Mouse (Mus musculus) midbrain, postnatal 0 days (tissue): ENCODE results near the gene Neto2. TPM values are rescaled to one million over a fixed set of nuclear protein-coding genes. Genes with fewer than 3 reads are reported as not detected.

Source experiments
- ATAC-seq: fragments of 200-750 bp; cut with Nextera tagmentation; 2 replicates; pipeline ENCODE4 v1.8.0; 2017; ENCODE audit warnings: moderate number of reproducible peaks, mild to moderate bottlenecking, moderate TSS enrichment, moderate library complexity; ENCODE audit not compliant: low FRiP score
- DNase-seq: peaks from one replicate; pipeline ENCODE4 v3.0.0-alpha.2; 2015; ENCODE audit warnings: low spot score
- H3K27ac ChIP-seq: fragments of 300-500 bp; sonication (generic); 2 replicates; pipeline ENCODE4 v1.5.1; 2014; ENCODE audit warnings: low read depth, mild to moderate bottlenecking, low read length, mixed read lengths
- H3K27me3 ChIP-seq: fragments of 300-500 bp; sonication (generic); 2 replicates; pipeline ENCODE4 v1.6.1; 2014; ENCODE audit warnings: low read length, control low read depth, mixed read lengths; ENCODE audit not compliant: insufficient read depth
- H3K36me3 ChIP-seq: fragments of 300-500 bp; sonication (generic); 2 replicates; pipeline ENCODE4 v1.6.1; 2014; ENCODE audit warnings: low read length, control low read depth, mixed read lengths; ENCODE audit not compliant: insufficient read depth
- H3K4me1 ChIP-seq: fragments of 300-500 bp; sonication (generic); 2 replicates; pipeline ENCODE4 v1.6.1; 2014; ENCODE audit warnings: mild to moderate bottlenecking, control low read depth, antibody characterized with exemption, low read length, mixed read lengths; ENCODE audit not compliant: insufficient read depth
- H3K4me2 ChIP-seq: fragments of 300-500 bp; sonication (generic); 2 replicates; pipeline ENCODE4 v1.6.1; 2014; ENCODE audit warnings: low read depth, mild to moderate bottlenecking, low read length, mixed read lengths; ENCODE audit not compliant: poor library complexity, severe bottlenecking
- H3K4me3 ChIP-seq: fragments of 300-500 bp; sonication (generic); 2 replicates; pipeline ENCODE4 v1.5.1; 2014; ENCODE audit warnings: low read depth, mild to moderate bottlenecking, low read length, moderate library complexity
- H3K9ac ChIP-seq: fragments of 300-500 bp; sonication (generic); replicated peaks from 2 replicates; pipeline ENCODE4 v1.6.1; 2014; ENCODE audit warnings: mild to moderate bottlenecking, low read length, moderate library complexity, mixed read lengths; ENCODE audit not compliant: poor library complexity, severe bottlenecking
- H3K9me3 ChIP-seq: fragments of 300-500 bp; sonication (generic); 2 replicates; pipeline ENCODE4 v1.6.1; 2016; ENCODE audit warnings: low read length, control low read depth
- CTCF ChIP-seq: IDR thresholded peaks from 2 replicates; pipeline ENCODE4 v1.5.1; 2016; ENCODE audit warnings: antibody characterized with exemption, mild to moderate bottlenecking
- WGBS: fragments of 180-500 bp; shearing (Covaris S2); extraction: QIAGEN DNeasy Blood & Tissue Kit; methylation state at CpG from one replicate; pipeline ENCODE4 v1.1.7; 2014; 5-methylcytosine and 5-hydroxymethylcytosine counted together
- polyA plus RNA-seq: library from polyadenylated mRNA; unstranded; fragments of >200 nt; fragmentation: Nextera tagmentation; extraction: Ambion mirVana; gene quantifications from 2 replicates; pipeline ENCODE4 v1.2.1, GENCODE M21; 2015
- total RNA-seq: library from RNA; depleted of rRNA; stranded (reverse); fragments of >200 nt; gene quantifications from 2 replicates; pipeline ENCODE4 v1.2.3, GENCODE M21; 2014; rRNA removed

Neto2 gene
- total RNA-seq (106 and 138 TPM in 2 replicates), polyA plus RNA-seq (41.2 and 46.5 TPM in 2 replicates)

DNA sequence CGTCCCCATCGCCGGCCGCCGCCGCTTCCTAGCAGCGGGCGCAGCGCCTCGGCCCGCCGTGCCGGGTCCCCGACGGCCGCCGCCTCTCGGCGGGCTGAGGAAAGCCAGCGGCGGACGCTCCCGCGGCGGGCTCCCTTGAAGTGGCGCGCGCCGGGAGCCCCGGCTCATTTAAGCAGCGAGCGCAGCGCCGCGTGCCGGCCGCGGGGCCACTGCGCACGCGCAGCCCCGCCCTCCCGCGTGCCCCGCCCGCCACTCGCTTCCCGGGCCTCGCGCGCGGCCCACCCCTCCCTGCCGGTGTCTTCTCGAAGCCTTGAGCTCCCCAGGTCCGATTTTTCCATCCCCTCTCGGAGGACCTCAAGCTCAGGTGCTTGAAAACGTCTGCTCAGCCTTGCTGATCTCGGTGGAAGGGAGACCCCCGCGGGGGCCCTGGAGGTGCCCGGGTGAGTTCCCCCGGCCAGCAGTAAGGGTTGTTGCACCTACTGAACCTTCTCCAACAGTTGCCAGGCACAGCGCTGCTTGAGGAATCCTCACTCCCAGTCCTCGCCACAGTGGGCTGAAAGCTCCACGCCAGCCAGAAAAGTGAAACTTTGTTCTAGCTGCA, at the start of gene Neto2:
Gene Neto2, minus strand, starts transcription at position 174 of the 601 bp plus-strand sequence.
- ATAC-seq (peak; percentile 89), DNase-seq (peak; percentile 89)
- H3K9me3 ChIP-seq: no peaks in the 10 kb centered on the region
- no peaks in the 10 kb centered on the region for H3K36me3 ChIP-seq
- no peaks in the 10 kb centered on the region for H3K4me1 ChIP-seq
- peak within 1 kb of the TSS; percentile 73 for H3K9ac ChIP-seq
- no peaks in the 10 kb centered on the region for H3K27me3 ChIP-seq
- peak within 1 kb of the TSS; percentile 65 for H3K4me3 ChIP-seq
- peak within 1 kb of the TSS; percentile 88 for H3K27ac ChIP-seq
- no peak; the same call in 1 of the 2 replicates for TF ChIP-seq CTCF
- 4% methylated on average over 40 of the region's 65 CpGs for WGBS
- peak within 1 kb of the TSS; percentile 72 for H3K4me2 ChIP-seq

DNA sequence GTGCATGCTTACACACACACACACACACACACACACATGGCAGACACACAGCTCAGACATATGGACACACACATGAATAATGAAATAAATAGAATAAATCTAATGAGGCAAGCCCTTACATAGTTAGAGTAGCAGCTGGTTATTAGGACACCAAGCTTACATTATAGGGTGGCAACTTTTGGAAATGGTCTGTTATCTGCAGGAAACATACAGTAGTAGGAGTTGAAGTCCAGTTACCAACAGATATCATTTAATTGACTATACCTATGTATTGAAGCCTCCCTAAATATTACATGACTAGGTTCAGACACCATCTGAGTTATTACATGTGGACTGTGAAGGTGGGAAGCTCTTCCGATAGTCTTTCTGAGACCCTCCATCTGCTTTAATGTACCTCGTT, 44.3 kb upstream of the Neto2 start:
- ATAC-seq (no peak), DNase-seq (no peak)
- Histone ChIP-seq H3K4me2 (no peak overlapping the region), H3K4me3 (no peak overlapping the region), H3K9ac (no peak overlapping the region), H3K9me3 (no peaks in the 10 kb centered on the region), H3K36me3 (0 out of 2 replicates have a peak, but pooled peaks cover 3% of the 10 kb centered on the region), H3K27ac (no peak overlapping the region), H3K4me1 (no peaks in the 10 kb centered on the region), H3K27me3 (no peaks in the 10 kb centered on the region)
- WGBS: over 99% methylated on average over 2 of the region's 2 CpGs
- TF ChIP-seq CTCF: no peak

DNA sequence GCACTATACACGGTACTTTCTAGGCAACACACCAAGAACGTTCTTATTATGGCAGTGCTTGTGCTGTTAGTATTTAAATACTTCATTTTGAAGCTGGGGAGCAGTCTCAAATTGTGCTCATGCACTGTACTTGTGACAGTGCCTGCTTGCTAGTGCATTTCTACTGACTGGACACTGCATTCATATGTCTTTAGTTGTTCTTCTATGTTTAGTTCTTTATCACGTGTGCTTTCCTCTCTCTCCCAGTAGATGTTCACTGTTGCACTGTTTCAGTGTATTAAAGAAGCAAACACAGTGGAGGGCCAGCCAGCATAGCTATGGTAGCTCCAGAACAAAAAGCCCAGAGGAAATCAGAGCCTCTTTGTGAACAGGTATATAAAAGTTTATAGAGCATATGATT, 29.8 kb upstream of the Neto2 start:
- no peak overlapping the region for H3K27ac ChIP-seq
- no peak overlapping the region for H3K4me3 ChIP-seq
- no peak overlapping the region for H3K4me2 ChIP-seq
- peaks cover 5% of the 10 kb centered on the region; the same call in 1 of the 2 replicates for H3K36me3 ChIP-seq
- H3K9me3 ChIP-seq: no peaks in the 10 kb centered on the region
- TF ChIP-seq CTCF: no peak
- no peaks in the 10 kb centered on the region for H3K27me3 ChIP-seq
- 90% methylated on average over 3 of the region's 3 CpGs for WGBS
- DNase-seq (no peak), ATAC-seq (no peak)
- H3K4me1 ChIP-seq: no peaks in the 10 kb centered on the region
- no peak overlapping the region for H3K9ac ChIP-seq

DNA sequence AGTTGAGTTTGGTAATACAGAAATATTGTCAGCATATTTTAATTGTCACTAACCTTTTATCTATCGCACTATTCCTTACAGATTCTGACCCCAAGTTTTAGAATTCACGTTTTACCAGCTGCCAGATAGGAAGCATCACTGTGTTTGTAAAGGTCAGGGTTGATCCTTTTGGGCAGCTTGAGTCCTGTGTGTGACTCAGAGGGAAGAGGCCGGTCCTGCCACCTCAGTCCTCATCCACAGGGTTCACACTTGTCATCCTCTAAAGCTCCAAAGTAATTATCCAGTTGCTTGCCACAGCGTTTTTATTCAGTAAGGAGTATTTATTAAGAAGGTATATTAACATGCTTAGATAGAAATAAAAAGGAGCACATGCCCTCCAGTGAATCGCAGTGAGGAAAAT, 16.5 kb upstream of the Neto2 start:
- no peaks in the 10 kb centered on the region for H3K4me1 ChIP-seq
- no peak for TF ChIP-seq CTCF
- ATAC-seq: no peak

DNA sequence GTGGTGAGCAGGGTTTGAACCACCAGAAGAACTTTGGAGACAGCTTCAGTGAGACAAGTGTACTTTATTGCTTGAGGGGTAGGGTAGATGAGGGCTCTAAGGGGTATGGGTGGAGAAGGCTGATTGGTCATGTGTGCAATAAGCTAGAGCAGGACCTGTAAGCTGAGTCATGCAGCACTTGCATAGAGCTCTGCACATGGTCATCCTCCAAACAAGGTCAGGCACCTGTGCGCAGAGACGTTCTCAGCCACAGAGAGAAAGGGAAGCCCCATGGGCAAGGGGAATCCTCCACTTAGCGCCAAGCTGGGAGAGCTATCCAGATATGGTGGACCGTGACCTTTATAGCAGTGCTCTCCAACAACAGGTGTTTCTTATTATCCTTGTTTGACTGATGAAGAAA, 16.0 kb upstream of the Neto2 start:
- no peak for TF ChIP-seq CTCF
- Histone ChIP-seq H3K4me3 (no peak overlapping the region), H3K4me2 (no peak overlapping the region), H3K9ac (no peak overlapping the region), H3K27ac (no peak overlapping the region), H3K4me1 (no peaks in the 10 kb centered on the region), H3K27me3 (no peaks in the 10 kb centered on the region), H3K36me3 (peaks cover 7% of the 10 kb centered on the region; the same call in 1 of the 2 replicates), H3K9me3 (no peaks in the 10 kb centered on the region)
- WGBS: 93% methylated on average over 4 of the region's 4 CpGs
- ATAC-seq (no peak), DNase-seq (no peak)

More for the DNA sequence above, 16.5 kb upstream of the Neto2 start:
- Histone ChIP-seq H3K36me3 (peaks cover 7% of the 10 kb centered on the region; the same call in 1 of the 2 replicates), H3K4me2 (no peak overlapping the region), H3K9me3 (no peaks in the 10 kb centered on the region), H3K4me3 (no peak overlapping the region), H3K27me3 (no peaks in the 10 kb centered on the region), H3K9ac (no peak overlapping the region), H3K27ac (no peak overlapping the region)
- no peak for DNase-seq
- WGBS: 86% methylated on average over 5 of the region's 5 CpGs

DNA sequence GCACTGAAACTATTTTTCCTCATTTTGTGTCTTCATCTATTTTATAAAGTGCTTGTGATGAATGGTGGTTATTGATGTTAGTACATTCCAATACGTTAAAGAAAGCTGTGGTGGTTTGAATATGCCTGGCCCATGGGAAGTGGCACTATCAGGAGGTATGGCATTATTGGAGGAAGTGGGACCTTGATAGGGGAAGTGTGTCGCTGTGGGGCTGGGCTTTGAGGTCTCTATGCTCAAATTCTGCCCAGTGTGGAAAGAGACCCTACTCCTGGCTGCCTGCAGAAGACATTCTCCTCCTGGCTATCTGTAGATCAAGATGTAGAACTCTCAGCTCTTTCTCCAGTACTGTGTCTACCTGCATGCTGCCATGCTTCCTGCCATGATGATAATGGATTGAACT, 6.3 kb upstream of the Neto2 start:
- TF ChIP-seq CTCF: no peak
- H3K4me2 ChIP-seq: no peak overlapping the region
- H3K9me3 ChIP-seq: no peaks in the 10 kb centered on the region
- 83% methylated on average over 2 of the region's 2 CpGs for WGBS
- no peaks in the 10 kb centered on the region for H3K27me3 ChIP-seq
- no peak overlapping the region for H3K9ac ChIP-seq
- DNase-seq: no peak
- H3K36me3 ChIP-seq: no peaks in the 10 kb centered on the region
- no peak for ATAC-seq
- H3K4me1 ChIP-seq: no peaks in the 10 kb centered on the region
- H3K4me3 ChIP-seq: no peak overlapping the region
- H3K27ac ChIP-seq: no peak overlapping the region
